Mouse (Mus musculus) Patski (cell line): ENCODE measurements around the gene Ly6f. TPM values are rescaled to one million over a fixed set of nuclear protein-coding genes. Genes with fewer than 3 reads are reported as not detected.
"Not testable (repeated sequence)": the region's sequence is repeated elsewhere in the genome, so short reads cannot be mapped to it uniquely, and the experiment has no call there.

Source experiments
- ATAC-seq: fragments of 100-300 bp; one replicate; pipeline ENCODE4 v1.8.0; 2021
- CTCF ChIA-PET: fragments of 350-600 bp; sonication (Branson Sonifier 250); formaldehyde crosslinking; loops from one replicate; lab custom pipeline; 2022; ENCODE audit warnings: inconsistent platforms; lab: Charles Lee
- POLR2A ChIA-PET: fragments of 350-600 bp; sonication (Branson Sonifier 250); formaldehyde crosslinking; loops from one replicate; lab custom pipeline; 2022; ENCODE audit warnings: antibody characterized with exemption, inconsistent platforms; lab: Charles Lee
- DNase-seq: peaks from one replicate; pipeline ENCODE4 v3.0.0-alpha.2; 2011; ENCODE audit warnings: low read depth, low spot score
- H3K27me3 ChIP-seq: fragments of 371-371 bp; one replicate; pipeline ENCODE4 v1.5.1; 2021
- CTCF ChIP-seq: fragments of 100-300 bp; IDR thresholded peaks from one replicate; pipeline ENCODE4 v1.5.1; 2021
- in situ Hi-C: fragments of 300-500 bp; cut with MboI; formaldehyde crosslinking; loops from 3 replicates; pipeline ENCODE4 v1.11.1; 2018; ENCODE audit warnings: low pct_unique_long_range_greater_than_20kb, mixed read lengths
- polyA plus RNA-seq: library from polyadenylated mRNA; unstranded; gene quantifications from one replicate; pipeline ENCODE4 v1.2.3, GENCODE M21; 2021

Gene Ly6f
- polyA plus RNA-seq, 1 experiment from 2014 or later = 2.6 TPM

GRCm38 (mm10) chr15:75270691-75271362, 2.6 kb downstream of the Ly6f start:
- in situ Hi-C loops = no loop called here
- ATAC-seq (no peak), DNase-seq (no peak)
- POLR2A ChIA-PET = no interaction called here
- CTCF ChIA-PET = no interaction called here
- no peak for TF ChIP-seq CTCF
- H3K27me3 ChIP-seq = no peaks in the 10 kb centered on the region

DNA sequence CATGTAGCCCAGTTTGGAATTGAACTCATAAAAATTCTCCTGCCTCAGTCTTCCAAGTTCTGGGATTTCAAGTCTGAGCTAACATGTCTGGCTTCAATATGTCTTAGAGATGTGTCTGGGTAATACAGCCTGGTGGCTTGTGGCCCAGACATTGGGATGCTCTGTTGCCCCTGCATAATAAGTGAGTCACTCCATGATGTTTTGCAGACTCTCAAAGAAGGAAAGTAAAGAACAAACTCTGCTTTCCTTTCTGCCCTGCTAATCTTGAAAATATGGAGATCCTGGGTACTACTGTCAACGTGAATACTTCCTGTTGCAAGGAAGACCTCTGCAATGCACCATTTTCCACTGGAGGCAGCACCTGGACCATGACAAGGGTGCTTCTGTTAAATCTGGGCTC, 3.2 kb downstream of the Ly6f start:
- DNase-seq (peak; percentile 68), ATAC-seq (peak; percentile 73)
- in situ Hi-C loops = no loop called here
- TF ChIP-seq CTCF = peak; percentile 35
- H3K27me3 ChIP-seq = no peaks in the 10 kb centered on the region
- CTCF ChIA-PET = no interaction called here
- POLR2A ChIA-PET = no interaction called here

GRCm38 (mm10) chr15:75271891-75272290, 3.7 kb downstream of the Ly6f start:
- in situ Hi-C loops = no loop called here
- ATAC-seq (peak; percentile 67), DNase-seq (peak; percentile 49)
- TF ChIP-seq CTCF = no peak
- ChIA-PET POLR2A (no interaction called here), CTCF (no interaction called here)
- no peaks in the 10 kb centered on the region for H3K27me3 ChIP-seq

DNA sequence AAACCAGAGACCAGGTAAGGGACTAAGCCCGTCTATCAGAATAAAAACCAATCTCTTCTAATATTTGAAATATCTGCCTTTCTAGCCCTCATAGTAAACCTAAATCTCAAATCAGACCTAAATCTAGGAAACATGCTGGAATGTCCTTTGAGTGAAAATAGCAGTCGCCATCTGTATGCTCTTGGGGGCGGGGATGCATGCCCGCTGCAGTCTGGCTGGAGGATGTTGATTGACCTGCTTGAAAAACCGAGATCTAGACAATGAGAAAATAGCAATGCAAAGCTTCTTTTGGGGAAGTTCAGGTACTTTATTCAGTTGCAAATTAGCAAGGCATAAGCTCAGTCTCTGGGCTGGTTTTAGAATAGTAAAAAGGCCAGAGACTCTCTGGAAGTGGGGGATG, 13.8 kb downstream of the Ly6f start:
- ATAC-seq, DNase-seq, CTCF ChIA-PET, H3K27me3 ChIP-seq, in situ Hi-C loops, POLR2A ChIA-PET: not testable (repeated sequence)

- H3K27me3 ChIP-seq, ATAC-seq, POLR2A ChIA-PET, DNase-seq, in situ Hi-C loops, CTCF ChIA-PET: not testable (repeated sequence)
Observed at GRCm38 (mm10) chr15:75286512-75286911, 18.3 kb downstream of the Ly6f start.

DNA sequence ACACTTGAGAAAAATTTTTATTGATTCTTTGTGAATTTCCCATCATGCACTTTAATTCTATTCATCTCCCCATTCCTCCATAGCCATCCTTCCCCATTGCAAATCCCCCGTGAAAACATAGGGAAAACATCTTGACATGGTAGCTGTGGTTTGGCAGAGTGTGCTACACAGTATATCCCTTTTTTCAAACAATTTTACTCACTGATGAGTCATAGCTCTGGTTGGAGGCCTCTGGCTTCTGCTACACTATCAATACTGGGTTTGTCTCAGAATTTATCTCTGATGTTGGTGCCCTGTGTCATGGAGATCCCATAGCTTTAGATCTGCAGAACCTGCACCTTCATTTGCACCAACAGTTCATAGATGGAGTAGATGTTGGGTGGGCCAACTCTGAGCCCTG, 24.2 kb downstream of the Ly6f start:
- no peak for DNase-seq
- TF ChIP-seq CTCF = no peak
- no peaks in the 10 kb centered on the region for H3K27me3 ChIP-seq
- POLR2A ChIA-PET = interaction anchor here (0.6 kb wide), 1 partner anchor 328 kb away, joined by 3 read pairs; no protein-coding TSS in a partner anchor
- in situ Hi-C loops = loop anchor here (5.0 kb wide), 1 partner anchor 110 kb away; no protein-coding TSS in a partner anchor
- CTCF ChIA-PET = interaction anchor here (1.0 kb wide), 1 partner anchor 102 kb away, joined by 3 read pairs; no protein-coding TSS in a partner anchor
- no peak for ATAC-seq

DNA sequence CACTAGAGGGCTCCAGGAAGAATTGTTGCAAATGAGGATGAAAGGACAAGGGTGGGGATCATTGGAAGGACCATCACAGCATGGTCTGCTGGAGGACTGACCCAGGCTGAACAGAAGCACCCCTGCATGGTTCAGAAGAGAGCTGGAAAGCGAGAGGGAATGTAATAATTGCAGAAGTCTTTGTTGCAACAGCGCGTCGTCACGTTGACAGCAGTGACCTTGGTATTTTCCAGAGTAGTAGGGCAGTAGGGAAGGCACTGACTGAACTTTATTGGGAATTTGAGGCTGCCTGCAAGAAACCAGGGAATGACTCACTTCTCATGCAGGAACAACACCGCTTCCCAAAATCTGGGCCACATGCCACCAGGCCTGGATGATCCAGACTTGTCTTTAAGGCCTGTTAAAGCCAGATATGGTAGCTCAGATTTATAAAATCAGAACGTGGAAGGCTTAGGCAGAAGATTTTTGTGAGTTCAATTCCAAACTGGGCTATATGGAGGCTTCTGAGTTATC, 25.7 kb downstream of the Ly6f start:
- no peak for DNase-seq
- POLR2A ChIA-PET = no interaction called here
- no peak for TF ChIP-seq CTCF
- in situ Hi-C loops = loop anchor here (5.0 kb wide), 1 partner anchor 108 kb away; no protein-coding TSS in a partner anchor
- CTCF ChIA-PET = no interaction called here
- H3K27me3 ChIP-seq = no peaks in the 10 kb centered on the region
- no peak for ATAC-seq

GRCm38 (mm10) chr15:75306101-75306500, 37.9 kb downstream of the Ly6f start:
- in situ Hi-C loops = no loop called here
- no peak for ATAC-seq
- no peak for TF ChIP-seq CTCF
- CTCF ChIA-PET = no interaction called here
- POLR2A ChIA-PET = no interaction called here
- DNase-seq = no peak
- no peaks in the 10 kb centered on the region for H3K27me3 ChIP-seq

DNA sequence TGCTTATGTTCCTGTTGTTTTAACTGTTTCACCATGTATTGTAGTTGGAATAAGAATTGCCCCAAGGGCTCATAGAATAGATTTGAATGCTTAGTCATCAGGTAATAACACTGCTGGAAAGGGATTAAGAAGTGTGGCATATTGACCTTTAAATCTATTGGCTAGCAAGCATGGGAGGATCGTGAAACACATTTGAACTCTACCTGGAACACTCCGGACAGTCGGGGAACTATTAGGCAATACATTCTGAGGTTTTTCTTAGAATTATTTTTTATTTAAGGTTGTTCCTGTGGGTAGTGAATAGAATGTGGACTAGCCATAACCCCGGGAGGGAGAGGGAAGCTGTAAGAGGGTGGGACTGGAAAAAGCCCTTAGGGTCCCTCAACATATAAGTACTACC, 41.0 kb downstream of the Ly6f start:
- CTCF ChIA-PET = no interaction called here
- no peak for TF ChIP-seq CTCF
- no peak for DNase-seq
- no peaks in the 10 kb centered on the region for H3K27me3 ChIP-seq
- POLR2A ChIA-PET = no interaction called here
- in situ Hi-C loops = no loop called here
- ATAC-seq = no peak

GRCm38 (mm10) chr15:75309946-75310345, 41.7 kb downstream of the Ly6f start:
- ChIA-PET CTCF (no interaction called here), POLR2A (no interaction called here)
- no peaks in the 10 kb centered on the region for H3K27me3 ChIP-seq
- in situ Hi-C loops = no loop called here
- no peak for TF ChIP-seq CTCF
- no peak for DNase-seq
- ATAC-seq = no peak

GRCm38 (mm10) chr15:75314421-75314820, 46.2 kb downstream of the Ly6f start:
- no peaks in the 10 kb centered on the region for H3K27me3 ChIP-seq
- TF ChIP-seq CTCF = no peak
- ChIA-PET POLR2A (no interaction called here), CTCF (no interaction called here)
- in situ Hi-C loops = no loop called here
- DNase-seq (no peak), ATAC-seq (no peak)
